Mouse (Mus musculus) liver, embryonic 15.5 days (tissue): ENCODE measurements around the gene Ccdc163. TPM values are rescaled to one million over a fixed set of nuclear protein-coding genes. Genes with fewer than 3 reads are reported as not detected.

ENCODE experiments used
- ATAC-seq: fragments of 200-750 bp; cut with Nextera tagmentation; 2 replicates; pipeline ENCODE4 v1.8.0; 2017; ENCODE audit warnings: moderate number of reproducible peaks, mild to moderate bottlenecking, moderate library complexity; ENCODE audit not compliant: insufficient read depth
- H3K27ac ChIP-seq: fragments of 300-500 bp; sonication (generic); replicated peaks from 2 replicates; pipeline ENCODE4 v1.5.1; 2015; ENCODE audit warnings: mild to moderate bottlenecking, inconsistent platforms
- H3K27me3 ChIP-seq: fragments of 300-500 bp; sonication (generic); 2 replicates; pipeline ENCODE4 v1.6.1; 2015; ENCODE audit warnings: mild to moderate bottlenecking, inconsistent platforms
- H3K36me3 ChIP-seq: fragments of 300-500 bp; sonication (generic); replicated peaks from 2 replicates; pipeline ENCODE4 v1.6.1; 2015; ENCODE audit warnings: moderate library complexity, mild to moderate bottlenecking, inconsistent platforms
- H3K4me1 ChIP-seq: fragments of 300-500 bp; sonication (generic); replicated peaks from 2 replicates; pipeline ENCODE4 v1.6.1; 2015; ENCODE audit warnings: inconsistent platforms
- H3K4me2 ChIP-seq: fragments of 300-500 bp; sonication (generic); 2 replicates; pipeline ENCODE4 v1.6.1; 2015; ENCODE audit warnings: moderate library complexity, mild to moderate bottlenecking, inconsistent platforms
- H3K4me3 ChIP-seq: fragments of 300-500 bp; sonication (generic); replicated peaks from 2 replicates; pipeline ENCODE4 v1.5.1; 2015; ENCODE audit warnings: mild to moderate bottlenecking, inconsistent platforms
- H3K9ac ChIP-seq: fragments of 300-500 bp; sonication (generic); 2 replicates; pipeline ENCODE4 v1.6.1; 2015; ENCODE audit warnings: moderate library complexity, mild to moderate bottlenecking, inconsistent platforms
- H3K9me3 ChIP-seq: fragments of 300-500 bp; sonication (generic); replicated peaks from 2 replicates; pipeline ENCODE4 v1.6.1; 2016; ENCODE audit warnings: inconsistent platforms
- WGBS: fragments of 180-500 bp; shearing (Covaris S2); methylation state at CpG from one replicate; pipeline ENCODE4 v1.1.7; 2015; ENCODE audit warnings: mixed read lengths; ENCODE audit not compliant: insufficient replicate concordance; 5-methylcytosine and 5-hydroxymethylcytosine counted together
- polyA plus RNA-seq: library from polyadenylated mRNA; unstranded; fragments of >200 nt; fragmentation: Nextera tagmentation; extraction: Ambion mirVana; gene quantifications from 2 replicates; pipeline ENCODE4 v1.2.1, GENCODE M21; 2015

Ccdc163 gene
- polyA plus RNA-seq, 1 experiment from 2014 or later = 10.4 TPM

DNA sequence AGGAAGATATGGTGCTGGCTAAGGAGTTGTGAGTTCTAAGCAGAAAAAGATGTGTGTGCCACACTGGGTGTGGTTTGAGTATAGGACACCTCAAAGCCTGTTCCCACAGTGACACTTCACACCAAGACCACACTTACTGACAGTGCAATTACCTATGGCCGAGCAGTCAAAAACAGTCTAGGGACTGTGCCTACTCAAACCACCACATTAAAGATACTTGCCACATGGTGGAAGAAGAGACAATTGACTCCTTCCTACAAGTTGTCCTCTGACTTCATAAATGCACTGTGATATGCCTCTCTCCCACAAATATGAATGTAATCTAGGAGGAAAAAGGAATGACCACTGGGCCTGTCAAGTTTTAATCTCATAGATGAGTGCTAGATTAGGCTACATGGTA is 7.3 kb upstream of the Ccdc163 start:
- H3K4me1 ChIP-seq = 0 out of 2 replicates have a peak, but pooled peaks cover 11% of the 10 kb centered on the region
- no peak overlapping the region for H3K9ac ChIP-seq
- peaks cover 46% of the 10 kb centered on the region for H3K36me3 ChIP-seq
- 61% methylated on average over 1 of the region's 1 CpGs for WGBS
- no peaks in the 10 kb centered on the region for H3K27me3 ChIP-seq
- no peak overlapping the region for H3K27ac ChIP-seq
- no peak overlapping the region for H3K4me3 ChIP-seq
- no peak for ATAC-seq
- H3K4me2 ChIP-seq = no peak overlapping the region
- no peaks in the 10 kb centered on the region for H3K9me3 ChIP-seq

DNA sequence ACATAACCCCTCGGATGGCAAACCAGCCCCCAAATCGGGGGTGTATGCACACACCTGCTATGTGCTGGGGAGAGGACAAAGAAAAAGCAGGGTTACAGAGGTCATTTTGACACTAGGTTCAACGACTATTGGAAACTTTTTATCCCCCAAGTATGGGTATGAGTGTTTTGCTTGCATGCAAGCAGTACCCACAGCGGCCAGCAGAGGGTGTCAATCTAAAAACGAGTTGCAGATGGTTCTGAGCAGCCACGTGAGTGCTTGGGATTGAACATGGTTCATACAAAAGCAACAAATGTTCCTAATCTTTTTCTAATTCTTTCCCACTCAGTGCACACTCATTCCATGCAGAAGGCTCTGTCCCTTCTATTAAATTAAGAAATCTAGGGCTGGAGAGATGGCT is 4.5 kb upstream of the Ccdc163 start:
- Histone ChIP-seq H3K4me1 (peaks cover 14% of the 10 kb centered on the region), H3K27me3 (no peaks in the 10 kb centered on the region), H3K9ac (no peak overlapping the region), H3K4me3 (no peak overlapping the region), H3K27ac (no peak overlapping the region), H3K4me2 (no peak overlapping the region), H3K36me3 (peaks cover 25% of the 10 kb centered on the region), H3K9me3 (no peaks in the 10 kb centered on the region)
- WGBS = 28% methylated on average over 6 of the region's 6 CpGs
- ATAC-seq = no peak

DNA sequence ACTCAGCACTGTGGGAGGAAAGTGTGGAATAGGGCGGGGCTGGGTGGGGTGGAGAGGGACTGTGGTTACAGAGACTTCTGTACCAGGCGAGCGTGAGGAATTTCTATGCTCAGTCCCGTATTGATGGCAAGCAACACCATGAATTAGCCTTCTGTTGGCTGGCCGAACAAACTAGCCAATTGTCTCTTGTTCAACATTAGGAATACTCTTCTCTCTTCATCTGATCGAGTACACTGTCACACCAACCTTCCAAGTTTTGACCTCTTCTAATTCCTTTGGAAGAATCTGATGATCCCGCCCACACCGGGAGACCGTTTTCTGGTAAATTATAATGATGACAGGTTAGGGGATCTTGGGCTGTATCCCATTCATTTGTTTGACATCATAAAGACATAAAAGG is 643 bp upstream of the Ccdc163 start:
- WGBS = 6% methylated on average over 9 of the region's 9 CpGs
- Histone ChIP-seq H3K9ac (peak overlapping the region; percentile 55; the same call in 1 of the 2 replicates), H3K4me1 (peaks cover 21% of the 10 kb centered on the region), H3K4me2 (peak overlapping the region; percentile 86), H3K27ac (no peak overlapping the region), H3K9me3 (no peaks in the 10 kb centered on the region), H3K4me3 (peak overlapping the region; percentile 68), H3K36me3 (peaks cover 8% of the 10 kb centered on the region), H3K27me3 (no peaks in the 10 kb centered on the region)
- ATAC-seq = no peak

DNA sequence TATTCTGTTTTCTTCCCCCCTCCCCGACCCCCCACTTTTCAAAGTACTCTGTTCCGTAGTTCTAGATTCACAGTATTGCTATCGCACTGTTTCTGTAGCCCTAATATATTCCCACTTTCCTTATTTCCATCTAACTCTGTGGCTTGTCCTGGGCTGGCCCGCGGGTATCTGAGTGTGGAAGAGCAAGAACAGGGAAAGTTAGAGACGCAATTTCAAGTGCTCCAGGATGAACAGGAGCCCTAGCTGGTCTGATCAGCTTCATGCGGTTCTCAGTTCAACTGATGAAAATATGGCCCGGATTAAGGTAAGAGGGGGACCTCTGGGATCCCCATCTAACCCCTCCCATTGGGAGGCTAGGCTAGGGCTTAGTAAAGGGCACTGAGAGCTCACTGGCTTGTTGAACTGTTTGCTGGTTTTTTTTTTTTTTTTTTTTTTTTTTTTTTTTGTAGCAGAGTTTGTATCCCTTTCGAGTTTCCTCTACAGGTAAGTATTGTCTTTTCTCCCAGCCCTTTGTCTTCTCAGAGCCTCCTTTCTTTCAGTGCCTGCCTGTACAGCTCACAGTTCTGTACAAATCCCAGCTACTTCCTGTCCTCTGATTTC is 582 bp downstream of the Ccdc163 start:
- ATAC-seq = no peak; the same call in 1 of the 2 replicates
- peak overlapping the region; percentile 68 for H3K9ac ChIP-seq
- H3K9me3 ChIP-seq = no peaks in the 10 kb centered on the region
- H3K4me1 ChIP-seq = peaks cover 21% of the 10 kb centered on the region
- WGBS = 5% methylated on average over 9 of the region's 9 CpGs
- H3K36me3 ChIP-seq = peaks cover 3% of the 10 kb centered on the region; the same call in 1 of the 2 replicates
- H3K27ac ChIP-seq = peak overlapping the region; percentile 69
- peak overlapping the region; percentile 86 for H3K4me2 ChIP-seq
- peak overlapping the region; percentile 68 for H3K4me3 ChIP-seq
- no peaks in the 10 kb centered on the region for H3K27me3 ChIP-seq

DNA sequence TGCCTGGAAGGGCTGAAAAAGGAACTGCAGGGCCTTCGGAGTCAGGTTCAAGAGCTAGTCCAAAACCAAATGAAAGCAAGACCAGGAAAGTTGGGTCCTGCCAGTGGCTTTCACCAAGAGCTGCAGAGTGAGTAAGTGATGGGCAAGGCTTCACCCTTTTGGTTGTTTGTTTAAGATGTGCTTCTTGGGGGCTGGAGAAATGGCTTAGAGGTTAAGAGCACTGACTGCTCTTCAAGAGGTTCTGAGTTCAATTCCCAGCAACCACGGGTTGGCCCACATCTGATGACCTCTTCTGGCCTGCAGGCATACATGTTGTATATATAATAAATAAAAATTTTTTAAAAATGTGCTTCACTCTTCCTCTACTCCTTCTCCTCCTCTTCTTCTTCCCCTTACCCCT is 1.8 kb downstream of the Ccdc163 start:
- Histone ChIP-seq H3K4me2 (no peak overlapping the region), H3K9ac (no peak overlapping the region), H3K27me3 (no peaks in the 10 kb centered on the region), H3K4me3 (no peak overlapping the region), H3K36me3 (peaks cover 7% of the 10 kb centered on the region; the same call in 1 of the 2 replicates), H3K9me3 (no peaks in the 10 kb centered on the region), H3K4me1 (peaks cover 21% of the 10 kb centered on the region), H3K27ac (no peak overlapping the region)
- ATAC-seq = no peak
- 73% methylated on average over 2 of the region's 2 CpGs for WGBS

DNA sequence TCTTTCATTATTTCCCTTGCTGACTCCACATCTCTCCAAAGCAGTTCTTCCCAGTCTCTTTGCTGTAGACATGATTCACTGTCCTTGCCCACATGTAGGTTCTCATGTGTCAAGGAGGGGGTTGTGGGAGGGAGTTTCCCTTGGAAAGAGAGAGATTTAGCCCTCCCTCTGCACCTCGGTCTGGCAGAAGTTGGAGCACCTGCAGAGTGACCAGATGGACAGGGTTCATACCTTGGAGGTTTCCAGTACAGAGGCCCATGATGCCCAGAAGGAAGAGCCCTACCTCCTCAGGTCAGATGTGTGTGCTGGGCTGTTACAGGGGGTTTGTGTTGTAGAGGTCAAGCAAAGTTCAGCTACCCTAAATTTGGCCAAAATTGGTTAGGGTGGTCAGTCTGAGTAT is 4.2 kb downstream of the Ccdc163 start:
- ATAC-seq = no peak
- H3K36me3 ChIP-seq = peaks cover 8% of the 10 kb centered on the region; the same call in 1 of the 2 replicates
- H3K9me3 ChIP-seq = no peaks in the 10 kb centered on the region
- H3K4me2 ChIP-seq = no peak overlapping the region
- no peaks in the 10 kb centered on the region for H3K27me3 ChIP-seq
- no peak overlapping the region for H3K4me3 ChIP-seq
- no peak overlapping the region for H3K27ac ChIP-seq
- peaks cover 12% of the 10 kb centered on the region for H3K4me1 ChIP-seq
- WGBS = 51% methylated on average over 1 of the region's 1 CpGs
- H3K9ac ChIP-seq = no peak overlapping the region

DNA sequence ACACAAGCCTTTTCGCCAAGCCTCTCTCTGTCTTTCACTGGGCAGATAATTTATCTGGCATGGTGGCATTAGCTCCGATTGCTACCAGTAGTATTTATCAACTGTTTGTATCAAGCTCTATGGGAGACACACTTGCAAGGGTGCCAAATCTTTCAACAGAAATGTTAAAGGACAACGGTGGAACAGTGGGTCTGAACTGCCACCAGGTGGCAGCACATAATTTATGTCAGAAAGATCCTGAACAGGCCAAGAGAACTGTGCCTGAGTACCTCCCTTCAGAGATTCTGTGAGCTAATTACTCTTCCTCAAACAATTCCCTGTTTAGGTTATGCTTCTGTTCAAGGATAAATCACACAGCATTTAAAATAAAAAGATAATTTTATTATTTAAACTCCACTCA is 11.1 kb downstream of the Ccdc163 start:
- Histone ChIP-seq H3K9me3 (no peaks in the 10 kb centered on the region), H3K4me1 (peaks cover 19% of the 10 kb centered on the region), H3K4me3 (no peak overlapping the region), H3K27ac (no peak overlapping the region), H3K4me2 (no peak overlapping the region), H3K27me3 (peaks cover 13% of the 10 kb centered on the region; the same call in 1 of the 2 replicates), H3K9ac (no peak overlapping the region), H3K36me3 (peaks cover 5% of the 10 kb centered on the region; the same call in 1 of the 2 replicates)
- no peak for ATAC-seq
- 13% methylated on average over 3 of the region's 3 CpGs for WGBS

DNA sequence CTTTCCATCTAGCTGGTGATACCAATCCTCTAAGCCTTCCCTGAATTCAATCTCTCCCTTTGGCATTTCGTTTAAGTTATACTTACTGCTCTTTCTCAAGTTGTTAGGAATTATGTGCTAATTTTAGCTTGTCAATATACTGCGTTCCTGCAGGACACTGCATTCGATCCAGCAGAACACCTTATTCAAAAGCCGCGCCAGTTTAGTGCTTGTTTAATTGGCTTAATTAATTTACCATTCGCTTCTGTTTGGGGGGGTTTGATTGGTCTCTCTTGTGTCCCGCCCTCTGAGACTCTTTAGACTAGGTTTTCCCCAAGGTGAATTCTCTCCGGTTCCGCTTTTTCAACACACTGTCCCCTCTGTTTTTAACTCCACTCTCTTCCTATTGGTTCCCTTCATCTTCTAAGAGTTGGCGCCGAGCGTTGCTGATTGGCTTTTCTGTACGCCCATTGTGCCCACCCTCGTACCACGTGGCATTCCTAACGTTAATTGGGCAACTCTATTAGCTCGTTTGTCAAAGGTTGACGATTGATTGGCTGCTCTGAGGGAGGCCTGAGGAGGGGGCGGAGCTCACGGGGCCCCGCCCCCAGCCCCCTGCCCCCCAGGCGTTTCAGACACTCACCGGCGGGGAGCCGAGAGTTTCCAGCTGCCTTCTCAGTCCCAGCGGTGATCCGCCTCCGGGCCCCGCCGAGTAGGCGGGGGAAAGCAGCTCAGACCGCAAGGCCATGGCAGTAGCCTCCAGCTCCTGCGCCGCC is 12.2 kb downstream of the Ccdc163 start, which contains the start of gene Tesk2:
Gene Tesk2 (plus strand): TSS at position 606 of the 755 bp plus-strand sequence.
- H3K36me3 ChIP-seq = no peaks in the 10 kb centered on the region
- peak within 1 kb of the TSS; percentile 78 for H3K9ac ChIP-seq
- under 1% methylated on average over 34 of the region's 34 CpGs for WGBS
- peak within 1 kb of the TSS; percentile 81 for H3K4me3 ChIP-seq
- H3K4me2 ChIP-seq = peak within 1 kb of the TSS; percentile 96
- H3K27ac ChIP-seq = peak within 1 kb of the TSS; percentile 77
- peak; percentile 92 for ATAC-seq
- peaks cover 13% of the 10 kb centered on the region; the same call in 1 of the 2 replicates for H3K27me3 ChIP-seq
- peaks cover 19% of the 10 kb centered on the region for H3K4me1 ChIP-seq
- H3K9me3 ChIP-seq = no peaks in the 10 kb centered on the region

DNA sequence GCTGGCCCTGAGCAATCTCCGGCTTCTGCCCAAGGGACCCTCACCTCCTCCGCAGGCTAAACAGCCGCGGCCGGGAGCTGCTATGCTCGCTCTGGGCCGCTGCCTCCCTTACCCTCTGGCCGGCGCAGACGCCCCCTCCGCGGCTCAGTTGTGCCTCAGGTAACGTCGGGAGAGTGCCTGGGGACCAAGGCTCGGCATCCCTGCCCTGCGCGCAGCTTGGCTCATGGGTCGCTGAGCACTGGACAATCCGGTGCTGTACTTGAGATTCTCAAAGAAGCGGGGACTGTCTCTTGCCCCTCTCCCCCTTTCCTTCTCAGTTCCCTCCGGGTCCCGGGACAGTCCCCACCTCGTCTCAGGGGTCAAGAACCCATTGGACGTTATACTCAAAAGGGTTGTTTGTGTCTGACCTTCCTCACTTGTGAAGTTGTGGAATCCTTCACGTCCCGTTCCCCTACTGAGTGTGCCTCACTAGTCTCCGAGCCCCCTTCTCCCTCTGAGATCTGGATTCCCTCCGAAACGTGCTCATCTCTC is 12.9 kb downstream of the Ccdc163 start:
- WGBS = 1% methylated on average over 29 of the region's 29 CpGs
- H3K4me2 ChIP-seq = peak overlapping the region; percentile 96
- peaks cover 19% of the 10 kb centered on the region for H3K4me1 ChIP-seq
- H3K27ac ChIP-seq = peak overlapping the region; percentile 77
- peaks cover 13% of the 10 kb centered on the region; the same call in 1 of the 2 replicates for H3K27me3 ChIP-seq
- H3K4me3 ChIP-seq = peak overlapping the region; percentile 81
- peak; percentile 53 for ATAC-seq
- no peaks in the 10 kb centered on the region for H3K36me3 ChIP-seq
- no peaks in the 10 kb centered on the region for H3K9me3 ChIP-seq
- H3K9ac ChIP-seq = peak overlapping the region; percentile 78

DNA sequence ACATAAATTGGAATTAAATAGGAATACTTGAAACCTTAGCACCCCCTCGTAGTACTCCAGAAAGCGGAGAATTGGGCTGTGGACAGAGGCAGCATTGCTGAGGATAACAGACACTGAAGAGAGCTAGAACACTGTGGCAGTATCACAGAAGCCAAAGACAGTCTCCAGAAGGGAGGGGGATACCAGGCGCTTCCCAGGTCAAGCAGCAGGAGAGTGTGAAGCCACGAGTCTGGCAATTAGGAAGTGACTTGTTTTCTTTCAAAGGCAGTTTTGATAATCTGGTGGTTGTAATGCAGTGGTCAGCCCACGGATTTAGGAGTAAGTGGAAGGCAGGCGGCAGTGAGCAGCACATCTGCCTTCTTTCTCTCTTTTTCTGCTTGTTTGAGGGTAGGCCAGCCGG is 13.9 kb downstream of the Ccdc163 start:
- no peak overlapping the region for H3K9ac ChIP-seq
- no peaks in the 10 kb centered on the region for H3K36me3 ChIP-seq
- WGBS = 57% methylated on average over 7 of the region's 7 CpGs
- H3K27me3 ChIP-seq = peaks cover 13% of the 10 kb centered on the region; the same call in 1 of the 2 replicates
- ATAC-seq = no peak
- peaks cover 19% of the 10 kb centered on the region for H3K4me1 ChIP-seq
- peak overlapping the region; percentile 96 for H3K4me2 ChIP-seq
- no peaks in the 10 kb centered on the region for H3K9me3 ChIP-seq
- H3K4me3 ChIP-seq = peak overlapping the region; percentile 81
- no peak overlapping the region for H3K27ac ChIP-seq

DNA sequence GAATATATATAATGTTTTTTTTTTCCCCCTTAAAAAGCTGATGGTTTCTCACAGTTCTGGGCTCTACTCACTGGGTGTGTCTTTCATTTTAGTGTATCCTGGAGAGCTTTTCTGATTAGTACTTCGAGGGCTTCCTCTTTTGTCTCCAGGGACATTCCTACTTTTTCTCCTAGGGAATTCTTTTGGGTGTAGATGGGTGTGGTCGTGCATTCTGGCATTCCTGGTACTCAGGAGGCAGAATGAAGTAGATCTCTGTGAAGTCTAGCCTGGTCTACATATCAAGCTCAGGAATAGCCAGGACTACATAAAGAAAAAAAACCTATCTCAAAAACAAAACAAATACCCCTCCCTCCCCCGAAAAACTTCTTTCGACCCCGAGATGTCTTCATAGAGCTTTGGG is 17.1 kb downstream of the Ccdc163 start:
- H3K27me3 ChIP-seq = peaks cover 13% of the 10 kb centered on the region; the same call in 1 of the 2 replicates
- no peak for ATAC-seq

More for the DNA sequence above, 17.1 kb downstream of the Ccdc163 start:
- Histone ChIP-seq H3K9me3 (no peaks in the 10 kb centered on the region), H3K27ac (no peak overlapping the region), H3K4me1 (peaks cover 12% of the 10 kb centered on the region), H3K9ac (no peak overlapping the region), H3K36me3 (no peaks in the 10 kb centered on the region), H3K4me2 (no peak overlapping the region), H3K4me3 (no peak overlapping the region)
- 61% methylated on average over 5 of the region's 5 CpGs for WGBS
